Mouse (Mus musculus): ENCODE data around the gene Eml4. TPM values are rescaled to one million over a fixed set of nuclear protein-coding genes. Genes with fewer than 3 reads are reported as not detected.

Eml4 gene
- total RNA-seq, 2 experiments from 2014 or later: 38.0 to 79.6 TPM

GRCm38 (mm10) chr17:83377755-83378443, 27.2 kb downstream of the Eml4 start:
- no peak for ATAC-seq (replicated peaks; ENCODE audit: poor library complexity)

- no peak for ATAC-seq (replicated peaks; ENCODE audit: poor library complexity)
These were observed 27.7 kb downstream of the Eml4 start for GRCm38 (mm10) chr17:83378444-83378762.

- ATAC-seq (replicated peaks; ENCODE audit: poor library complexity): no peak
These were observed 28.6 kb downstream of the Eml4 start for GRCm38 (mm10) chr17:83379366-83379765.

DNA sequence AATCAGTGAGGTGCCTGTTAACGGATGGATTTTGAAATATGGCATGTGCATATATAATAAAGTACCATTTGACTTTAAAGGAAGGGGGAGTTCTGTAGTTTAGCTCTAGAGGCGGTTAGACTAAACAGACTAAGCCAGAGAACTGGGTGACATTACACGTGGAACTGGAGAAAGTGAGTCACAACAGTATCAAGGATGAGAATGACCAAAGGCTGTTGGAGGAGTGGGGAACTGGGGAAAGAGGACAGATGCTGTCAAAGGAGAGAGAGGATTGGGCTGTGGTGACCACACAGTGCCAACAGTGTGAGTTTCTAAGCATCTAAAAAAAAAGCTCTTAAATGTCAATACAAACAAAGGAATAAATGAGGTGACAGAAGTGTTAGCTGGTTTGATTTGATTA, 29.1 kb downstream of the Eml4 start:
- ATAC-seq (replicated peaks; ENCODE audit: poor library complexity): no peak

- ATAC-seq (replicated peaks; ENCODE audit: poor library complexity): no peak
These were observed 32.0 kb downstream of the Eml4 start for GRCm38 (mm10) chr17:83382752-83383151.

DNA sequence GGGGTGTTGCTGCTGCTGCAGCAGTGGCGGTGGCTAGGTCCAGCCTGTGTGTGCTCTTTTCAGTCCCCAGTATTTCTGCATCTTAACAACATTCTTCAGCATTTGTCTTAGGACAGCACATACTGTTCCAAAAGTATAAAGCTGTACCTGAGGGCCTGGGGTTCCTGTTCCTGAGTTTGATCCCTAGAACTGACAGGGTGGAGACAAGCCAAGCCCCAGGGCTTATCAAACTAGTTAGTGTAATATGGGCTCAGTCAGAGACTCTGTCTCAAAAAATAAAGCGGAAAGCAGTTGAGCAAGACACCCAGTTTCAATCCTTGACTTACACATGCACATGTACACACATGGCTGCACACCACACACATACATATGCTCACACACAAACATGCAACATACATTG, 34.2 kb downstream of the Eml4 start:
- ATAC-seq (replicated peaks; ENCODE audit: poor library complexity): no peak

DNA sequence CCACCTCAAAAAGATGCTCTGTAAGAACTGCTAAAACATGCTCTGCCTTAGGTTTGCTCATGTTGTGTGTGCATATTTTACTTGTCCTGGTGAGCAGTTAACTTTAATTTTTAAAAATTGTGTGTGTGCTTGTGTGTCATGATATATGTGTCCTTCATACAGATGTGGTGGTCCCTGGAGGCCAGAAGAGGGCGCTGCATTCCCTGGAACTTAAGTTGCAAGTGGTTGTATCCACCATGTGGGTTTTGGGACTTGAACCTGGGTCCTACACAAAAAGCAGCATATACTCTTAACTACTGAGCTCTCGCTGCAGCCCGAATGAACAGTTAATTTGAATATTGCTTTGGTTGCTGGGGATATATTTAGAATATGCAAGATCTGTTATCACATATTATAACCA, 36.4 kb downstream of the Eml4 start:
- ATAC-seq (replicated peaks; ENCODE audit: poor library complexity): peak; percentile 39; the same call in 1 of the 2 replicates

DNA sequence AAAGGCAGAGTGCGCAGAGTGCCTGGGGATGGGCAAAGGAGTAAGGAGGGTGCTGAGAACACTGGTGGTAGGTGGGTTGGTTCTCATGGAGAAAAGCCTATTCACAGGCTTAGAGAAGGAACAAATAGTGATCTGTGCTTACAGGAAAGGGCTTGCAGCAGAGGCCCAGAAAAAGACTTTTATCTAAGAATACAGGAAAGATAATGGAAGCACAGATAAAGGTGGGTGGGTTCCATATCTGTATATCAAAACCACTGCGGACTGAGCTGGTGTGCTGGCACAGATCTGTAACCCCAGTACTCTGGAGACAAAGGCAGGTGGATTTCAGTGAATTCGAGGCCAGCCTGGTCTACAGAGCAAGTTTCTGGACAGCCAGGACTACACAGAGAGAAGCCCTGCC, 43.3 kb downstream of the Eml4 start:
- ATAC-seq (replicated peaks; ENCODE audit: poor library complexity): no peak

GRCm38 (mm10) chr17:83397571-83398100, 46.9 kb downstream of the Eml4 start:
- ATAC-seq (replicated peaks; ENCODE audit: poor library complexity): peak; percentile 73

GRCm38 (mm10) chr17:83398756-83399155, 48.0 kb downstream of the Eml4 start:
- no peak for ATAC-seq (replicated peaks; ENCODE audit: poor library complexity)

DNA sequence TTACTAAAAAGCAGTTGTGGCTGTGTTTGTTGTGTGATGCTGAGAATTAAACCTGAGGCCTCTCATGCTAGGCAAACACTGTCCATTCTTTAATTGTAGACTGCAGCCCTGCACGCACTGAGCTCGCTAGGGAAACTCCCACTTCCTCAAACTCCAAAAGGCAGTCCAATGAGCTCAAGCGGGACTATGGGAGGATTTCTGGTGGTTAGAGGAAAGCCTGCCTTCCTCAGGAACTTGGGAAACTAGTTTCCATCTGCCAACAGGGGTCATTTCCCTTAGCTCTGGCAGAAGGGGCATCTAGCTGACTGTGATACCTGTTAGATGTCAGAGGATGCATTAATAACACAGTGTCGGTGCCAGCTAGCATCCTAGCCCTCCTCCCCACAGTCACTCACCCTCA, 79.9 kb downstream of the Eml4 start:
- ATAC-seq (replicated peaks; ENCODE audit: poor library complexity): peak; percentile 95

DNA sequence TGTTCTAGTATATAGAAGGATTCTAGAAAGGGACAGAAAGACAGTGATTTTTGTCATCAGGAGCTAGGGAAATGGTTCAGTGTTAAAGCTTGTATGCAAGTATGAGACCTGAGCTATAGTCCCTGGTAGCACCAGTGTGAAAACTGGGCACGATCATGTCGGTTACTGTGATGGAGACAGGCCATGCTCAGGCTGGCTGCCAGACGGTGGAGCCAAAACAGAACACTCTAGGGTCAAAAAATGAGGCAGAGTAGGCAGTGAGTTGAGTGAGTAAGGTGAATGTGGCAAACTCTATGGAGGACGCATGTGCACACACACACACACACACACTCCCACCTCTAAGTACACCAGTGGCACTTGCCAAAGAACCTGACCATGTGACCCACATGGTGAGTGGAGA, 92.7 kb downstream of the Eml4 start:
- no peak for ATAC-seq (replicated peaks; ENCODE audit: poor library complexity)

DNA sequence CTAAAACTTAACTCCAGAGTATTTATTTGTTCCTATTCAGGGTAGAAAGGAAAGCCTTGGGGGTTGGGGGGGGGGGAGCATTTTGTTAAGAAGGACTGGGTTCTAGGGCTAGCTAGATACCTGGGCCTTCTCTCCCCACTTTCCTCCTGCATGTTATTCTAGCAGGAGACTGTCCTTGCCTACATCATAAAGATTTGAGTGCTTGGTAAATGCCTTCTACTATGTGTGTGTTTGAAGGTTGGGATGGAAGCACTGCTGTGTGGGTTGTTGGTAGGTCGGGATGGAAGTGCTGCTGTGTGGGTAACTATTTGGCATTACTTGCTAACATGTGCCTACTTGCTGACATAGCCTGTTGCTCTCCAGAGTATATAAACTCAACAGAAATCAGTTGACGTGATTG, 98.9 kb downstream of the Eml4 start:
- ATAC-seq (replicated peaks; ENCODE audit: poor library complexity): no peak

- no peak for ATAC-seq (replicated peaks; ENCODE audit: poor library complexity)
These were observed 100.6 kb downstream of the Eml4 start for GRCm38 (mm10) chr17:83451367-83451766.

- no peak for ATAC-seq (replicated peaks; ENCODE audit: poor library complexity)
These were observed 101.1 kb downstream of the Eml4 start for GRCm38 (mm10) chr17:83451796-83452195.

GRCm38 (mm10) chr17:83452451-83452850, 101.7 kb downstream of the Eml4 start:
- ATAC-seq (replicated peaks; ENCODE audit: poor library complexity): no peak

DNA sequence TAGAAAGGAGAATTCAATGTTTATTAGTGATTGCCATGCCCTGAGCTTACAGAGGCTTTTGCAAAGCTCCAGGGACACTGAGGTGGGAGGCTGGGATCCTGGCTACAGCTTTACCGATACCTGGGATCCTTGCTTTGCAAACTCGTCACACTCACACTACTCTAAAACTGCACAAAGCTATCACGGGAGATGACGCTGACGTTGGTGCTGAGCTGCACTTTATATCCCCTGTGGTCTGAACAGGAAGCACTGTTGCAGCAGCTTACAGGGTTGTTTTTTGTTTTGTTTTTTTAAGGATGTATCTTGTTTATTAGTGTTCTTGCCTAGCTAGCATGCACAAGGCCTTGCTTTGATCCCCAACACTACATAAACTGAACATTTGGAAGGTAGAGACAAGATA, 102.9 kb downstream of the Eml4 start:
- ATAC-seq (replicated peaks; ENCODE audit: poor library complexity): no peak

DNA sequence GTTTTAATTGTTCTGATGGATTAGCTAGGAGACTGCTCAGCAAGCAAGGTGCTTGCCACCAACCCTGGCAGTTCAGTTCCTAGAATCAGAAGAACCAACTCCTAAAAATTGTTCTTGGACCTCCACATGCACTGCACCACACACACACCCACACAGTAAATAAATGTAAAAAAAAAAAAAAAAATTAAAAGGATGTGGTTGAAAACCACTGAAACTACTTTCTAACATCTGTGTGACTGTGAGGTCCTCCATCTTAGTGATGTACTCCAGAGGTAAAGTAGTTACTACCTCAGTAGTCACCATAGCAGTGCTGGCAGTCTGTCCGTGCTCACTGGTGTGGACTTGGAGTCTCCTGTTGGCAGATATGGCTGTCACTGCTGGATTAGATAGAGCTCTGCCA, 106.5 kb downstream of the Eml4 start:
- ATAC-seq (replicated peaks; ENCODE audit: poor library complexity): peak; percentile 29; the same call in 1 of the 2 replicates

DNA sequence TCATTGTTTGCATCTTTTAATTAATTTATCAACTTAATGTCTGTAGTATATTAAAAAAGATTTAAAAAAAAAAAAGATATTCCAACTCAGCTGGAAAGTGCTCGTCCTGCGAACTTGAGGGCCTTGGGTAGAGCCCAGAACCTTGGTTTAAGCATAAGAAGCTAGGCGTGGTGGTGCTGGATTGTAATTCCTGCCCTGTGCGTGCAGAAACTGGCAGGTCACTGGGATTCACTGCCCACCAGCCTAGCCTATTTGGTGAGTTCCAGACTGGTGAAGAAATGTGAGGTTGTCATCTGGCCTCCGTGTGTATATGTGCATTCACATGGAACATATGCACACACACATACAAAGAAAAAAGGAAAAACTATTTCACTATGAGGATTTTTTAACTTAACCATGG, 115.2 kb downstream of the Eml4 start:
- no peak for ATAC-seq (replicated peaks; ENCODE audit: poor library complexity)

DNA sequence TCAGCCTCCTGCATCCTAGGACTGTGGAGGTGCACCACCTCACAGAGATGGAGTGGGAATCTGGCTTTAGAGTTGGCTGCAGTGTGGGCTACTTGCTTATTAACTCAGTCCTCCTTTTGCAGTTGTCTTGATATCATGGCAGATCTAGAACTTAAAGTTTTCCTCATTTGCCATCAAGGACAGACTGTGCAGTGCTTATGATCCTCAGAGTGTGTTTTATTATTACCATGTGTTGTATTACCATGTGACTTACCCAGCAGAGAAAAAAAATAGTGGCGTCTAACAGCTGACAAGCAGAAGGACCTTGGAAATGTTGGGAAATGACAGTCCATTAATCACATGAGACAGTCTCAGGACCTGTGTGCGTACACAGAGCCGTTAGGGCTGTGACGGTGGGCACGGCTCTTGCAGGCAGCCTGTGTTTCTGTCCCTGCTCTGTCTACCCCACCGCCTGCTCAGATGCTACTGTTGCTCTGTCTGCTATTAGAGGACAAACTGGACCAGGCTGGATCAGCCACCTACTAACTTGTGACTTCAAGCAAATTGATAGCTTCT, 116.0 kb downstream of the Eml4 start:
- no peak for ATAC-seq (replicated peaks; ENCODE audit: poor library complexity)

DNA sequence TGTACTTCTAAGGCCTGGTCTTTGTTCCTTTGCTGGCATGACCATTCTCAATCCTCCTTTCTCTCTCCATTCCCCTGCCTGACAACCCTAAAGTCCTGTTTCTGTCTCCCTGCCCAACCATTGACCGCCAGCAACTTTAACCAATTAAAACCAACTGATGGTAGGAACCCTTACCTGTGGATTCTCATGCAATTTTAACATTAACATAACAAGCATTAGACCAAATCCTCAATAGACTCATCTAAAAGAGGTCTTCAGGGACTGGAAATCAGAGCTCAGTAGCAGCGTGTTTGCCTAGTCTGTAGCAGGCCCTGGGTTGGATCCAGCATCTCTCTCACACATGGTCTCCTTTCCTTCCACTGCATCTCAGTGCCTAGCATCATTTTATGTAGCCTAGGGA, 118.9 kb downstream of the Eml4 start:
- no peak for ATAC-seq (replicated peaks; ENCODE audit: poor library complexity)

GRCm38 (mm10) chr17:83477089-83477488, 126.4 kb downstream of the Eml4 start:
- no peak for ATAC-seq (replicated peaks; ENCODE audit: poor library complexity)

DNA sequence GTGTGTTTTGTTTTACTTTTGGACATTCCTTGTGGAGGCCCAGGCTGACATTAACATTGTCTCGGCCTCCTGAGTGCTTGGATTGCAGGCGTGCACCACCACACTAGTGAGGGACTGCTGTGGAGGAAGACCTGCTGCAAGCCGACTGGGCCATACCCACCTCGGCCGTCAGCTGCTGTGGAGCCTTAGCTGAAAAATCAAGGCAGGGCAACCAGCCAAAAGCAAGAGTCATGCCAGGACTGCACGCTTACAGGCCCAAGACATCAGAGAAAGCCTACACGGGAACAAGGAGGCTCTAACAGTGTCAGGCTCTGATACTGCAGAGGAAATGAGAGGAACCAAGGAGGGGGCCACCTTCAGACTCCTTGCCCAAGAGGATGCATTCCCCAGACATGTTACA, 130.8 kb downstream of the Eml4 start:
- ATAC-seq (replicated peaks; ENCODE audit: poor library complexity): no peak
